Mouse (Mus musculus) hindbrain, embryonic 11.5 days (tissue): ENCODE measurements around the gene Syt5. TPM values are rescaled to one million over a fixed set of nuclear protein-coding genes. Genes with fewer than 3 reads are reported as not detected.
"Not testable (repeated sequence)": the region's sequence is repeated elsewhere in the genome, so short reads cannot be mapped to it uniquely, and the experiment has no call there.

ENCODE experiments used
- ATAC-seq: fragments of 200-750 bp; cut with Nextera tagmentation; 2 replicates; pipeline ENCODE4 v1.8.0; 2017; ENCODE audit warnings: mild to moderate bottlenecking, moderate TSS enrichment, moderate library complexity; ENCODE audit not compliant: low FRiP score
- DNase-seq: peaks from one replicate; pipeline ENCODE4 v3.0.0-alpha.2; 2015; ENCODE audit warnings: low spot score
- H3K27ac ChIP-seq: fragments of 300-500 bp; sonication (generic); 2 replicates; pipeline ENCODE4 v1.5.1; 2014; ENCODE audit warnings: mild to moderate bottlenecking, low read depth, low read length
- H3K27me3 ChIP-seq: fragments of 300-500 bp; sonication (generic); 2 replicates; pipeline ENCODE4 v1.6.1; 2014; ENCODE audit warnings: mild to moderate bottlenecking, low read length, moderate library complexity, mixed read lengths; ENCODE audit not compliant: control insufficient read depth, insufficient read depth
- H3K36me3 ChIP-seq: fragments of 300-500 bp; sonication (generic); 2 replicates; pipeline ENCODE4 v1.6.1; 2014; ENCODE audit warnings: mild to moderate bottlenecking, low read length, moderate library complexity, mixed read lengths; ENCODE audit not compliant: control insufficient read depth, insufficient read depth
- H3K4me1 ChIP-seq: fragments of 300-500 bp; sonication (generic); replicated peaks from 2 replicates; pipeline ENCODE4 v1.6.1; 2014; ENCODE audit warnings: low read length, mixed read lengths; ENCODE audit not compliant: control insufficient read depth, insufficient read depth
- H3K4me2 ChIP-seq: fragments of 300-500 bp; sonication (generic); replicated peaks from 2 replicates; pipeline ENCODE4 v1.6.1; 2014; ENCODE audit warnings: mild to moderate bottlenecking, low read depth, low read length
- H3K4me3 ChIP-seq: fragments of 300-500 bp; sonication (generic); 2 replicates; pipeline ENCODE4 v1.5.1; 2014; ENCODE audit warnings: low read depth, low read length
- H3K9ac ChIP-seq: fragments of 300-500 bp; sonication (generic); 2 replicates; pipeline ENCODE4 v1.6.1; 2014; ENCODE audit warnings: low read depth, low read length
- H3K9me3 ChIP-seq: fragments of 300-500 bp; sonication (generic); 2 replicates; pipeline ENCODE4 v1.6.1; 2016; ENCODE audit warnings: low read length; ENCODE audit not compliant: control insufficient read depth
- WGBS: fragments of 180-500 bp; shearing (Covaris S2); extraction: QIAGEN DNeasy Blood & Tissue Kit; methylation state at CpG from one replicate; pipeline ENCODE4 v1.1.7; 2014; 5-methylcytosine and 5-hydroxymethylcytosine counted together
- polyA plus RNA-seq: library from polyadenylated mRNA; unstranded; fragments of >200 nt; fragmentation: Nextera tagmentation; extraction: Ambion mirVana; gene quantifications from 2 replicates; pipeline ENCODE4 v1.2.1, GENCODE M21; 2014

Syt5 gene
- polyA plus RNA-seq, 1 experiment from 2014 or later: 14.3 TPM

- no peaks in the 10 kb centered on the region for H3K9me3 ChIP-seq
- DNase-seq (peak; percentile 93), ATAC-seq (peak; percentile 94)
- 19% methylated on average over 40 of the region's 40 CpGs for WGBS
- H3K27me3 ChIP-seq: peaks cover 3% of the 10 kb centered on the region
- peak overlapping the region; percentile 25 for H3K4me3 ChIP-seq
- H3K27ac ChIP-seq: no peak overlapping the region
- H3K9ac ChIP-seq: peak overlapping the region; percentile 46
- peak overlapping the region; percentile 47 for H3K4me2 ChIP-seq
- no peaks in the 10 kb centered on the region for H3K36me3 ChIP-seq
- H3K4me1 ChIP-seq: no peaks in the 10 kb centered on the region
Measured at GRCm38 (mm10) chr7:4526341-4527301, 20.7 kb downstream of the Syt5 start.

DNA sequence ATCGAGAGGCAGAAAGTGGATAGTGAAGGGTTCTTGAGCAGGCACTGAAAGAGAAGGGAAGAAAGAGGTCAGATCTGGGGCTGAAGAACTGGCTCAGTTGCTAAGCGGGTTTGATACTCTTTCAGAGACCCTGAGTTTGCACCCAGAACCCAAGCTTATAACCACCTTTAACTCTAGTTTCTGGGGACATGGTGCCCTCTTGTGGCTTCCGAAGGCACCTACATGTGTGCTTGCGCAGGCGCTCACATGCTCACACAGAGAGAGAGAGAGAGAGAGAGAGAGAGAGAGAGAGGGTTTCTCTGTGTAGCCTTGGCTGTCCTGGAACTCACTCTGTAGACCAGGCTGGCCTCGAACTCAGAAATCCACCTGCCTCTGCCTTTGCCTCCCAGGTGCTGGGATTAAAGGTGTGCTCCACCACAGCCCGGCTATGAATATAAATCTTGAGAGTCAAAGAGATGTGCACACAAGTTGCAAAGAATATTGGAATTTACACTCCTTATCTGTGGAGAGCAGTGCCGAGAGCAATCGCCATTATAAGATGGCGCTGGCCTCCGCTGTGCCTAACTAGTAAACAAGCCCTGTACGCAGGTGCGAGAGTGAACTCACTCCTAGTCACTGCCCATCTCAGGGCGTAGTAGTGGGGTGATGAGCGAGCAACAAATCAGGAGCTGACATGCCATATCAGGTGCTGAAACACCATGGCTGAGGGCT is 23.0 kb downstream of the Syt5 start, which contains the start of gene Tnni3:
Gene Tnni3, minus strand, starts transcription at position 18 of the 711 bp plus-strand sequence.
- H3K27ac ChIP-seq, H3K36me3 ChIP-seq, H3K9ac ChIP-seq, H3K4me1 ChIP-seq, H3K4me3 ChIP-seq, H3K27me3 ChIP-seq, H3K4me2 ChIP-seq, H3K9me3 ChIP-seq: not testable (repeated sequence)
- 72% methylated on average over 15 of the region's 15 CpGs for WGBS
- DNase-seq (peak; percentile 83), ATAC-seq (0 out of 2 replicates have a peak, but pooled peaks have one; percentile 22)

- no peak overlapping the region for H3K4me2 ChIP-seq
- H3K4me3 ChIP-seq: no peak overlapping the region
- H3K27ac ChIP-seq: no peak overlapping the region
- 91% methylated on average over 33 of the region's 33 CpGs for WGBS
- H3K4me1 ChIP-seq: no peaks in the 10 kb centered on the region; the same call in 1 of the 2 replicates
- ATAC-seq (no peak), DNase-seq (no peak)
- no peaks in the 10 kb centered on the region for H3K36me3 ChIP-seq
- no peaks in the 10 kb centered on the region for H3K9me3 ChIP-seq
- H3K9ac ChIP-seq: no peak overlapping the region
- H3K27me3 ChIP-seq: peaks cover 5% of the 10 kb centered on the region
Measured at GRCm38 (mm10) chr7:4523205-4524130, 23.9 kb downstream of the Syt5 start.

DNA sequence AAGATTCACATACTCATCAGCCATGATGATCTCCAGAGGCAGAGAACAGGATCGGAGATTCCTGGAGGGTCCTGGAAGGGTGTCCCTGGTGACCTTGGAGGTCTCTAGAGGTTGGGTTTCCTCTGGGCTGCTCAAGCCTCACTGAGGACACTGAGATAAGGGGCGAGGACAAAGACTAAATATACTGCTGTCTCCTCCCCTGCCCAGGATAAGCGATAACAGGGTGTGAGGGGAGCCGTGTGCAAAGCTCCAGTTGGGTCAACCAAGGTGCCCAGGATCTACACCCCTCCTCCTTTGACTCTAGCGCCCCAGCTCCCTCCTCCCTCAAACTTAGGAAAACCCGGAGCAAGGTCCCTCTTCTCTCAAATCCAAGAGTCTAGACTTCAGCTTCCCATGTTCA is 25.0 kb downstream of the Syt5 start:
- ATAC-seq: no peak
- 76% methylated on average over 6 of the region's 6 CpGs for WGBS

DNA sequence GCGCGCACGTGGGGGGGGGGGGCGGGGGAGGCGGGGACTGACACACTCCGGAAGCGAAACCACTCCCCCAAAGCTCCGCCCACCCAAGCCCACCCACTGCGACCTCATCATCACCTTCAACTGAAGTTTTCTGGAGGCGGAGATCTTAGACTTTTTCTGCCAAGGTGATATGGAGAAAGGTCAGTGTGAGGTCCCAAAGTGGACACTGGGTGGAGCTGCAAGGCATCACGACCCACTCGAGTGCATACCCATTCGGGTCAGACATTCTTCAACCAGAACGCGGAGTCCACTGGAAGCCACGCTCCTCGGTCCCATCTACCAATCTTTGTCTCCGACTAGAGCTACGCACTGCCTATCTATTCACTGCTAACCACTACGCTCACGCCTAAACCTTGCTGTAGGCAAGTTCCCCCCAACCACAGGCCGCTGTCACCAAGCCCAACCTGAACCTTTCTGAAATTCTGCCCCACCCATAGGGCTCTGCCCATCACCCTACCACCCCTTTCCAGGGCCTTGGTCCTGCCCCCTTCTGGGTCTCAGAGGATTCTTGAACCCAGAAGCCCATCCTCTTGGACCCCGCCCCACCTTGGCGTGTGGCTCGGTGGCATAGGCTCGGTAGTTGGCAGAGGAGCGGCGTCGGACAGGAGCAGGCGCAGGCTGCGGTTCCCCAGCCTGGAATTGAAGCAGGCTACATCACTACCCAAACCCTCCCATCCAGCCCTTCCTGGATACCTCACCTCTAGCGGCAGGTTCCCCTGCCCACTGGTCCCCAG is 25.9 kb downstream of the Syt5 start:
- peak overlapping the region; percentile 10; the same call in 1 of the 2 replicates for H3K4me3 ChIP-seq
- 27% methylated on average over 29 of the region's 32 CpGs for WGBS
- ATAC-seq: no peak; the same call in 1 of the 2 replicates
- peak overlapping the region; percentile 39 for H3K4me2 ChIP-seq
- no peaks in the 10 kb centered on the region; the same call in 1 of the 2 replicates for H3K4me1 ChIP-seq
- H3K9ac ChIP-seq: no peak overlapping the region
- H3K27me3 ChIP-seq: 0 out of 2 replicates have a peak, but pooled peaks cover 2% of the 10 kb centered on the region
- no peak overlapping the region for H3K27ac ChIP-seq
- H3K36me3 ChIP-seq: no peaks in the 10 kb centered on the region
- DNase-seq: peak; percentile 39
- H3K9me3 ChIP-seq: no peaks in the 10 kb centered on the region

More for the DNA sequence above, 25.0 kb downstream of the Syt5 start:
- Histone ChIP-seq H3K27ac (no peak overlapping the region), H3K9me3 (no peaks in the 10 kb centered on the region), H3K4me1 (no peaks in the 10 kb centered on the region; the same call in 1 of the 2 replicates), H3K36me3 (no peaks in the 10 kb centered on the region), H3K4me3 (no peak overlapping the region), H3K9ac (no peak overlapping the region), H3K27me3 (0 out of 2 replicates have a peak, but pooled peaks cover 2% of the 10 kb centered on the region), H3K4me2 (no peak overlapping the region)
- no peak for DNase-seq

DNA sequence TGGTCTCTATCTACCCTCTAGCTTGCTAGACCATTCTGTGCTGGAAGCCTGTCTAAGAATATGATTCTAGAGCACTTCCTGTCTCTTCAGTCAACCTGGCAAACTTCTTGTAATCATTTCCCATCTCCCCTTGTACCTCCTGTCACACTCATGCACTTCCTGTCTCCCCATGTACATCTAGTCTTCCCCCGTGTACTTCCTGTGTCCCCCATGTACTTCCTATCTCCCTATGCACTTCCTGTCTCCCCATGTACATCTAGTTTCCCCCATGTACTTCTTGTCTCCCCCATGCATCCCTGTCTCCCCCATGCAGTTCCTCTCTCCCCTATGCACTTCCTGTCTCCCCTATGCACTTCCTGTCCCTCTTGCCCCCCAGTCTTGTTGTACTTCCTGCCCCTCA is 28.9 kb downstream of the Syt5 start:
- no peak overlapping the region for H3K9ac ChIP-seq
- no peak overlapping the region for H3K4me2 ChIP-seq
- H3K4me3 ChIP-seq: no peak overlapping the region
- H3K27me3 ChIP-seq: 0 out of 2 replicates have a peak, but pooled peaks cover 2% of the 10 kb centered on the region
- H3K36me3 ChIP-seq: no peaks in the 10 kb centered on the region
- 87% methylated on average over 1 of the region's 1 CpGs for whole genome bisulfite sequencing
- DNase-seq (no peak), ATAC-seq (no peak)
- H3K4me1 ChIP-seq: peaks cover 2% of the 10 kb centered on the region; the same call in 1 of the 2 replicates
- no peaks in the 10 kb centered on the region for H3K9me3 ChIP-seq
- no peak overlapping the region for H3K27ac ChIP-seq

GRCm38 (mm10) chr7:4516332-4517050 is 30.9 kb downstream of the Syt5 start, which contains the start of gene Tnnt1:
TSS of gene Tnnt1 (minus strand) at chr7:4516382.
- ATAC-seq: peak; percentile 59
- Histone ChIP-seq H3K27me3 (0 out of 2 replicates have a peak, but pooled peaks cover under 1% of the 10 kb centered on the region), H3K9me3 (no peaks in the 10 kb centered on the region), H3K9ac (no peak within 1 kb of the TSS), H3K36me3 (no peaks in the 10 kb centered on the region), H3K27ac (no peak within 1 kb of the TSS), H3K4me1 (peaks cover 2% of the 10 kb centered on the region; the same call in 1 of the 2 replicates), H3K4me3 (no peak within 1 kb of the TSS), H3K4me2 (no peak within 1 kb of the TSS)
- 14% methylated on average over 3 of the region's 4 CpGs for WGBS
- no peak for DNase-seq
